Mouse (Mus musculus): Measurements from ENCODE around the gene Crybg2.

GRCm38 (mm10) chr4:134127121-134127455 lies 66.5 kb downstream of the Crybg2 start:
- no peak for TF ChIP-seq CTCF (IDR thresholded peaks at IDR 0.05)
- no peak for TF ChIP-seq EP300 (IDR thresholded peaks at IDR 0.05)

All from lung, postnatal 0 days (tissue).